Mouse (Mus musculus) lung, adult 2 months (tissue): ENCODE measurements around the gene Nme3.
A peak's percentile ranks its signal among the peaks of the same experiment; 100 is the strongest.

Source experiments
- CTCF ChIP-seq: fragments of 200-500 bp; IDR thresholded peaks from 2 replicates; pipeline ENCODE4 v1.5.1; 2011; ENCODE audit warnings: mild to moderate bottlenecking, low read length, control low read depth; ENCODE audit not compliant: insufficient read depth
- POLR2A ChIP-seq: fragments of 200-500 bp; IDR thresholded peaks from 2 replicates; pipeline ENCODE4 v1.6.1; 2011; ENCODE audit warnings: low read depth, mild to moderate bottlenecking, control low read depth, low read length, borderline replicate concordance; ENCODE audit errors: extremely low read depth

- TF ChIP-seq CTCF (peak; percentile 15; the same call in 1 of the 2 replicates), POLR2A (no peak)
Observed at GRCm38 (mm10) chr17:24902671-24903474, 6.6 kb downstream of the Nme3 start.
